In genomic region chr7:66545184-66545583, GRCm38 (mm10) we compare ENCODE assay signal across 23 mouse cellular contexts.
A peak's percentile ranks its signal among the peaks of the same experiment; 100 is the strongest.
DNase-seq lines count a peak whose midpoint lies in the region; ATAC-seq and TF ChIP-seq lines count a peak whose summit lies in the region.
"Had no signal": no experiment of that assay in that cellular context is flagged by ENCODE, and none has a peak within 500 bp of the region (broad histone marks: within the 10 kb centered on the region; RNA-seq: fewer than 3 reads in every experiment).

No protein-coding gene starts in this region.

- DNase-seq in kidney, postnatal 0 days (ENCODE audit: low spot score): peak; percentile 34
- DNase-seq in kidney, postnatal 36 days: no peak
- peak; percentile 6 for DNase-seq in embryonic facial prominence, embryonic 10.5 days (ENCODE audit: low spot score)
- DNase-seq in intestine, embryonic 14.5 days (ENCODE audit: low spot score): no peak
- no peak for DNase-seq in heart, adult 18-20 months
- no peak for DNase-seq in thymus, postnatal 0 days (ENCODE audit: low spot score)
- DNase-seq: adrenal gland, postnatal 25 days; cerebellum, adult 9-10 months; forebrain, postnatal 0 days; heart, postnatal 4 days; layer of hippocampus, adult 9-11 months; lung, postnatal 4 days; right cerebral cortex, adult 18-20 months had no signal

- no peaks in the 10 kb centered on the region for H3K9me3 ChIP-seq in kidney, postnatal 0 days (replicated peaks; ENCODE audit: low read length)
- no peaks in the 10 kb centered on the region for H3K9me3 ChIP-seq in embryonic facial prominence, embryonic 10.5 days
- no peaks in the 10 kb centered on the region for H3K9me3 ChIP-seq in intestine, embryonic 14.5 days (ENCODE audit: control insufficient read depth, low read length)
- H3K9me3 ChIP-seq in limb, embryonic 12.5 days: no peaks in the 10 kb centered on the region
- H3K9me3 ChIP-seq: heart, embryonic 10.5 days; lung, embryonic 15.5 days; neural tube, embryonic 15.5 days; stomach, embryonic 15.5 days had no signal

- no peak overlapping the region for H3K9ac ChIP-seq in kidney, postnatal 0 days (ENCODE audit: low read depth, low read length)
- no peak overlapping the region for H3K9ac ChIP-seq in intestine, embryonic 14.5 days (ENCODE audit: low read length)
- H3K9ac ChIP-seq in limb, embryonic 12.5 days (replicated peaks): no peak overlapping the region
- H3K9ac ChIP-seq: forebrain, postnatal 0 days; hindbrain, embryonic 14.5 days; lung, embryonic 15.5 days; neural tube, embryonic 15.5 days; stomach, embryonic 15.5 days had no signal

- H3K4me3 ChIP-seq in kidney, postnatal 0 days (replicated peaks; ENCODE audit: low read depth, low read length): no peak overlapping the region
- H3K4me3 ChIP-seq in embryonic facial prominence, embryonic 10.5 days: no peak overlapping the region
- H3K4me3 ChIP-seq in intestine, embryonic 14.5 days (ENCODE audit: low read depth, low read length): no peak overlapping the region
- H3K4me3 ChIP-seq in limb, embryonic 12.5 days (replicated peaks): no peak overlapping the region
- H3K4me3 ChIP-seq: heart, embryonic 10.5 days; lung, embryonic 15.5 days; myocyte; neural tube, embryonic 15.5 days; stomach, embryonic 15.5 days had no signal

- no peak for ATAC-seq in kidney, postnatal 0 days (replicated peaks; ENCODE audit: low FRiP score, low read depth)
- ATAC-seq in intestine, embryonic 14.5 days (replicated peaks; ENCODE audit: low FRiP score, low TSS enrichment, low read depth): peak; percentile 60; the same call in 1 of the 2 replicates
- ATAC-seq in limb, embryonic 12.5 days (ENCODE audit: insufficient number of reproducible peaks, insufficient read depth, low FRiP score, low TSS enrichment, low read depth): no peak
- ATAC-seq: forebrain, postnatal 0 days; inflammation-experienced regulatory T-cells, adult 6 months; midbrain, embryonic 16.5 days had no signal

- no peak overlapping the region for H3K4me2 ChIP-seq in kidney, postnatal 0 days (ENCODE audit: low read length)
- no peak overlapping the region for H3K4me2 ChIP-seq in intestine, embryonic 14.5 days (ENCODE audit: low read length)
- peak overlapping the region; percentile 13 for H3K4me2 ChIP-seq in limb, embryonic 12.5 days
- H3K4me2 ChIP-seq: hindbrain, embryonic 14.5 days; liver, embryonic 11.5 days; lung, embryonic 15.5 days; neural tube, embryonic 15.5 days; stomach, embryonic 15.5 days had no signal

- H3K4me1 ChIP-seq in kidney, postnatal 0 days (replicated peaks; ENCODE audit: insufficient read depth, low read length): 0 out of 2 replicates have a peak, but pooled peaks cover 3% of the 10 kb centered on the region
- H3K4me1 ChIP-seq in embryonic facial prominence, embryonic 10.5 days: 0 out of 2 replicates have a peak, but pooled peaks cover 3% of the 10 kb centered on the region
- H3K4me1 ChIP-seq in intestine, embryonic 14.5 days (replicated peaks; ENCODE audit: control insufficient read depth, insufficient read depth, low read length): no peaks in the 10 kb centered on the region
- H3K4me1 ChIP-seq in limb, embryonic 12.5 days (replicated peaks): peaks cover 17% of the 10 kb centered on the region
- H3K4me1 ChIP-seq: neural tube, embryonic 15.5 days; stomach, embryonic 15.5 days had no signal

- TF ChIP-seq CTCF in kidney, postnatal 0 days (IDR thresholded peaks at IDR 0.05; ENCODE audit: low read depth): no peak

- H3K36me3 ChIP-seq in kidney, postnatal 0 days (ENCODE audit: insufficient read depth, low read length): no peaks in the 10 kb centered on the region
- H3K36me3 ChIP-seq in embryonic facial prominence, embryonic 10.5 days (replicated peaks): no peaks in the 10 kb centered on the region
- H3K36me3 ChIP-seq in intestine, embryonic 14.5 days (ENCODE audit: control insufficient read depth, insufficient read depth, low read length): no peaks in the 10 kb centered on the region
- no peaks in the 10 kb centered on the region for H3K36me3 ChIP-seq in limb, embryonic 12.5 days
- H3K36me3 ChIP-seq: heart, embryonic 10.5 days; lung, embryonic 15.5 days; neural tube, embryonic 15.5 days; stomach, embryonic 15.5 days had no signal

- WGBS in kidney, postnatal 0 days: 30% methylated on average over 9 of the region's 9 CpGs
- 81% methylated on average over 9 of the region's 9 CpGs for WGBS in embryonic facial prominence, embryonic 10.5 days
- WGBS in intestine, embryonic 14.5 days: 55% methylated on average over 9 of the region's 9 CpGs
- WGBS in limb, embryonic 12.5 days: 40% methylated on average over 9 of the region's 9 CpGs

- no peaks in the 10 kb centered on the region for H3K27me3 ChIP-seq in kidney, postnatal 0 days (ENCODE audit: insufficient read depth, low read length)
- H3K27me3 ChIP-seq in embryonic facial prominence, embryonic 10.5 days (replicated peaks; ENCODE audit: low read depth, poor library complexity, severe bottlenecking): no peaks in the 10 kb centered on the region
- H3K27me3 ChIP-seq in intestine, embryonic 14.5 days (replicated peaks; ENCODE audit: control insufficient read depth, insufficient read depth, low read length): no peaks in the 10 kb centered on the region
- no peaks in the 10 kb centered on the region for H3K27me3 ChIP-seq in limb, embryonic 12.5 days
- H3K27me3 ChIP-seq: lung, embryonic 15.5 days; neural tube, embryonic 15.5 days; stomach, embryonic 15.5 days had no signal

- no peak overlapping the region for H3K27ac ChIP-seq in kidney, postnatal 0 days
- no peak overlapping the region for H3K27ac ChIP-seq in embryonic facial prominence, embryonic 10.5 days (replicated peaks)
- no peak overlapping the region for H3K27ac ChIP-seq in intestine, embryonic 14.5 days (ENCODE audit: low read depth)
- peak overlapping the region; percentile 23; the same call in 1 of the 2 replicates for H3K27ac ChIP-seq in limb, embryonic 12.5 days
- H3K27ac ChIP-seq: heart, embryonic 10.5 days; hindbrain, embryonic 14.5 days; lung, embryonic 15.5 days; neural tube, embryonic 15.5 days; stomach, embryonic 15.5 days had no signal

Comparison
In these comparisons a context has a peak if more than half of its experiments do, and no peak if none do; other contexts are left out.
1. DNase-seq: peak in kidney, postnatal 0 days (single experiment) and embryonic facial prominence, embryonic 10.5 days (single experiment); none in kidney, postnatal 36 days (0 of 2), intestine, embryonic 14.5 days (single experiment), heart, adult 18-20 months (0 of 2) and thymus, postnatal 0 days (single experiment).